8 mouse cellular contexts compared by ENCODE assay signal in the genomic region with DNA sequence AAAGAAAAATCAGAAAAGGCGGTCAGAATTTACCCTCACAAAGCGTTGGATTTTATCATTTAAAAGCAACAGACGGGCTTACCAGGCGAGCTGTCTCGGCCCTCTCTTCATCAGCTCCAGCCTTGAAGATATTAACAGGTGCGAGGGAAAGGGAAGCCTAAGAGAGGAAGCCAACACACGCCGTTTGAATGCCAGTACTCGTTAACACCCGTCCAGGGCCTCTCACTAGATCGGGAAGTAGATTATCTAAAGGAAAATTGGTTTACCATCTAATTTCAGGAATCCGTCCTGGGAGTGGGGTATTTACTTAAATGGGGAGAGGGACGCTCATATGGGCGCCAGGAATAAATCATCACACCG. TPM values are rescaled to one million over a fixed set of nuclear protein-coding genes. Genes with fewer than 3 reads are reported as not detected.
DNase-seq lines count a peak whose midpoint lies in the region; ATAC-seq and TF ChIP-seq lines count a peak whose summit lies in the region.

No protein-coding gene starts in this region.

- H3K4me3 ChIP-seq in heart, adult 2 months = peak overlapping the region; percentile 99
- H3K4me3 ChIP-seq in ES-E14 (ENCODE audit: insufficient read depth in 1 of 2, low read depth in 1 of 2, low read length in 2 of 2, poor library complexity in 1 of 2, severe bottlenecking in 1 of 2) = peak overlapping the region; percentile 86 to 99
- H3K4me3 ChIP-seq in macrophage (ENCODE audit: inconsistent target) = peak overlapping the region; percentile 82

- H3K27me3 ChIP-seq in heart, adult 2 months (ENCODE audit: control insufficient read depth, insufficient read depth, low read length) = no peaks in the 10 kb centered on the region

- H3K36me3 ChIP-seq in heart, adult 2 months (ENCODE audit: control insufficient read depth, insufficient read depth, low read length) = peaks cover 11% of the 10 kb centered on the region
- H3K36me3 ChIP-seq in ES-E14 (ENCODE audit: control insufficient read depth, insufficient read depth, low read length, poor library complexity, severe bottlenecking) (peaks cover 37% of the 10 kb centered on the region), macrophage (ENCODE audit: inconsistent target) (peaks cover 39% of the 10 kb centered on the region)

- in situ Hi-C loops in ES-E14 (cut with MboI; ENCODE audit: low sequenced_read_pairs in 2 of 2, unreplicated experiment in 2 of 2) = loop anchor here in 1 of 2 experiments (25.0 kb wide), 1 partner anchor 1651 kb away; no protein-coding TSS in a partner anchor

- H3K9me3 ChIP-seq in ES-E14 (ENCODE audit: control insufficient read depth, insufficient read depth, low read depth, low read length) = no peaks in the 10 kb centered on the region

- no peak for DNase-seq in heart, adult 2 months
- DNase-seq in heart, postnatal 10 days = no peak
- no peak for DNase-seq in ES-E14 (ENCODE audit: low read depth, low spot score)
- DNase-seq in adrenal gland, postnatal 4 days (ENCODE audit: low spot score in 2 of 2) = no peak
- DNase-seq in Muller cell, postnatal 12 days (ENCODE audit: inconsistent ontology term) = no peak
- DNase-seq in left cerebral cortex, postnatal 4 days = no peak

- 2% methylated on average over 15 of the region's 15 CpGs for WGBS in heart, adult 2 months
- WGBS in macrophage (ENCODE audit: missing documents) = under 1% methylated on average over 15 of the region's 15 CpGs

- no peaks in the 10 kb centered on the region for H3K79me2 ChIP-seq in heart, adult 2 months (replicated peaks; ENCODE audit: control insufficient read depth, insufficient read depth, low read length)
- peaks cover 47% of the 10 kb centered on the region for H3K79me2 ChIP-seq in macrophage (ENCODE audit: inconsistent target)

- H3K4me1 ChIP-seq in heart, adult 2 months (ENCODE audit: control insufficient read depth, insufficient read depth, low read length) = peaks cover 2% of the 10 kb centered on the region; the same call in 1 of the 2 replicates
- H3K4me1 ChIP-seq in ES-E14 (ENCODE audit: control insufficient read depth in 2 of 2, insufficient read depth in 2 of 2, low read length in 2 of 2, poor library complexity in 1 of 2) = no peaks in the 10 kb centered on the region; a peak in 2 of 4 replicates

- TF ChIP-seq EP300 in heart, adult 2 months (IDR thresholded peaks at IDR 0.05; ENCODE audit: insufficient read depth, low read depth, low read length) = no peak

- intact Hi-C loops in heart, adult 2 months (cut with DNase I) = loop anchor here (2.0 to 5.0 kb wide), 2 partner anchors 86 to 159 kb away; a partner anchor contains a TSS
- intact Hi-C loops in heart, postnatal 10 days (cut with DNase I) = loop anchor here (5.0 kb wide), 1 partner anchor 144 kb away; no protein-coding TSS in a partner anchor
- intact Hi-C loops in left cerebral cortex, postnatal 4 days (cut with DNase I) = loop anchor here (5.0 kb wide), 1 partner anchor 149 kb away; no protein-coding TSS in a partner anchor

- peak; percentile 15 to 22; a peak in 1 of 4 replicates for ATAC-seq in hematopoietic stem cell, adult 5-6 weeks (replicated peaks in 1 of 2; ENCODE audit: insufficient read depth in 1 of 2, low FRiP score in 2 of 2, low TSS enrichment in 1 of 2, low read depth in 1 of 2, poor library complexity in 2 of 2, severe bottlenecking in 2 of 2)

- peak overlapping the region; percentile 89 for H3K27ac ChIP-seq in heart, adult 2 months
- H3K27ac ChIP-seq in ES-E14 (ENCODE audit: insufficient read depth, low read depth, low read length, poor library complexity, severe bottlenecking) (peak overlapping the region; percentile 95; the same call in 1 of the 2 replicates), macrophage (peak overlapping the region; percentile 36)

- TF ChIP-seq CTCF in heart, adult 2 months (IDR thresholded peaks at IDR 0.05) = no peak

- peak overlapping the region; percentile 79 for H3K9ac ChIP-seq in heart, adult 2 months (ENCODE audit: low read depth, low read length)
- peak overlapping the region; percentile 96 for H3K9ac ChIP-seq in ES-E14 (ENCODE audit: insufficient read depth, low read depth, low read length, poor library complexity, severe bottlenecking)

- TF ChIP-seq POLR2A in heart, adult 2 months (IDR thresholded peaks at IDR 0.05; ENCODE audit: insufficient read depth, low read depth, low read length) = no peak

TF ChIP-seq in ES-E14, 5 proteins besides CTCF, POLR2A, EP300 and RAD21:
- TF ChIP-seq MAFK (IDR thresholded peaks at IDR 0.05; ENCODE audit: insufficient read depth, low read depth, low read length) = no peak
- no peak for TF ChIP-seq ZNF384 (IDR thresholded peaks at IDR 0.05; ENCODE audit: low read depth, low read length)
- no peak for TF ChIP-seq CHD2 (IDR thresholded peaks at IDR 0.05; ENCODE audit: low read depth, low read length)
- no peak for TF ChIP-seq HCFC1 (IDR thresholded peaks at IDR 0.05; ENCODE audit: borderline replicate concordance, insufficient read depth, low read length)
- TF ChIP-seq ZC3H11A (IDR thresholded peaks at IDR 0.05; ENCODE audit: borderline replicate concordance, low read depth, low read length) = no peak

RNA-seq across cellular contexts. Expression of a gene that starts 0.7 kb away (rescaled TPM):
- total RNA-seq in heart, adult 2 months (2021) = 100 to 1,000 TPM; 123 to 129 TPM
- polyA plus RNA-seq in heart, adult 2 months (2012; rRNA removed) = 50.4 and 93.0 TPM in 2 replicates
- 100 to 1,000 TPM; 160 to 179 TPM for total RNA-seq in heart, postnatal 10 days (2021)
- total RNA-seq in ES-E14 (2012; rRNA removed) = 369 and 441 TPM in 2 replicates
- total RNA-seq in hematopoietic stem cell, adult 5-6 weeks (2017) = 549 and 550 TPM in 2 replicates
- 100 to 1,000 TPM in 5 of 26 experiments, 10 to 100 TPM in 21; 49.1 to 131 (median 89.8) TPM for total RNA-seq in macrophage (2018; cell fraction: chromatin; rRNA removed)
- total RNA-seq in macrophage (2018; cell fraction: cytosol; rRNA removed) = 100 to 1,000 TPM; 117 to 150 (median 139) TPM
- 100 to 1,000 TPM in 2 of 26 experiments, 10 to 100 TPM in 24; 67.8 to 148 (median 83.0) TPM for total RNA-seq in macrophage (2018; cell fraction: nucleus; rRNA removed)
- 127 to 262 TPM (median 206 TPM) in 3 replicates for polyA plus RNA-seq in macrophage (2018)
- 100 to 1,000 TPM; 264 to 274 TPM for total RNA-seq in adrenal gland, postnatal 4 days (2021)
- 100 to 1,000 TPM; 282 to 298 TPM for total RNA-seq in left cerebral cortex, postnatal 4 days (2021)

RNA-seq across cellular contexts. Expression of a gene that starts 17.7 kb away (rescaled TPM):
- 100 to 1,000 TPM; 148 to 208 TPM for total RNA-seq in heart, adult 2 months (2021)
- 266 and 368 TPM in 2 replicates for polyA plus RNA-seq in heart, adult 2 months (2012; rRNA removed)
- 100 to 1,000 TPM; 156 to 283 TPM for total RNA-seq in heart, postnatal 10 days (2021)
- total RNA-seq in ES-E14 (2012; rRNA removed) = 0.27 and 0.53 TPM in 2 replicates
- not detected in 2 replicates for total RNA-seq in hematopoietic stem cell, adult 5-6 weeks (2017)
- total RNA-seq in macrophage (2018; cell fraction: chromatin; rRNA removed) = not detected
- not detected for total RNA-seq in macrophage (2018; cell fraction: cytosol; rRNA removed)
- not detected for total RNA-seq in macrophage (2018; cell fraction: nucleus; rRNA removed)
- not detected in 3 replicates for polyA plus RNA-seq in macrophage (2018)
- total RNA-seq in adrenal gland, postnatal 4 days (2021) = not detected
- total RNA-seq in left cerebral cortex, postnatal 4 days (2021) = not detected

Comparison
In these comparisons a context has a peak if more than half of its experiments do, and no peak if none do; other contexts are left out.
1. H3K27ac ChIP-seq: peak in every context shown above with its lines; median percentile 95 in ES-E14; 89 in heart, adult 2 months; 36 in macrophage.
2. RNA of a gene that starts 17.7 kb away (total RNA-seq): 156 to 283 TPM in heart, postnatal 10 days and 148 to 208 TPM in heart, adult 2 months; 0.27 to 0.53 TPM in ES-E14, not detected in left cerebral cortex, postnatal 4 days, not detected in hematopoietic stem cell, adult 5-6 weeks and not detected in adrenal gland, postnatal 4 days; every median in the first group is over 10 times any median in the second.
3. Peak in every context shown above with its lines, with median percentiles within 50 percentile points of each other: H3K4me3 ChIP-seq.